Mouse (Mus musculus): ENCODE results near the gene Spink8. TPM values are rescaled to one million over a fixed set of nuclear protein-coding genes. Genes with fewer than 3 reads are reported as not detected.

Spink8 gene
- total RNA-seq, 1 experiment from 2014 or later, result 17.4 TPM

GRCm38 (mm10) chr9:109870983-109871572 lies 59.0 kb downstream of the Spink8 start:
- no peak for DNase-seq

GRCm38 (mm10) chr9:109874797-109875691 lies 63.0 kb downstream of the Spink8 start, which contains the start of gene Cdc25a:
Cdc25a (plus strand) TSS chr9:109875579.
- peak; percentile 98 for DNase-seq

GRCm38 (mm10) chr9:109875695-109876601 lies 63.9 kb downstream of the Spink8 start:
- DNase-seq, result peak; percentile 80

Other genes starting within 250 kb of the Spink8 start
- gene Fbxw15, start 244.0 kb upstream of the Spink8 start, total RNA-seq (2021), result not detected in 2 replicates
- gene Fbxw24, start 186.2 kb upstream of the Spink8 start, total RNA-seq (2021), result not detected in 2 replicates
- gene Fbxw25, start 147.6 kb upstream of the Spink8 start, total RNA-seq (2021), result not detected in 2 replicates
- not detected in 2 replicates for gene Fbxw18, start 109.6 kb upstream of the Spink8 start, total RNA-seq (2021)
- gene Fbxw26, start 66.2 kb upstream of the Spink8 start, total RNA-seq (2021), result not detected in 2 replicates
- not detected in 2 replicates for gene Fbxw27, start 21.6 kb upstream of the Spink8 start, total RNA-seq (2021)
- gene Nme6, start 20.5 kb downstream of the Spink8 start, total RNA-seq (2021), result 18.1 and 19.8 TPM in 2 replicates
- gene Camp, start 37.3 kb downstream of the Spink8 start, total RNA-seq (2021), result 2.4 and 5.2 TPM in 2 replicates
- 14.6 and 16.7 TPM in 2 replicates for gene Cdc25a, start 63.3 kb downstream of the Spink8 start, total RNA-seq (2021)
- 85.4 and 94.2 TPM in 2 replicates for gene Map4, start 119.2 kb downstream of the Spink8 start, total RNA-seq (2021)

All from adrenal gland, postnatal 14 days (tissue).